Mouse (Mus musculus): ENCODE data around the gene Phlpp1.

Phlpp1 gene

DNA sequence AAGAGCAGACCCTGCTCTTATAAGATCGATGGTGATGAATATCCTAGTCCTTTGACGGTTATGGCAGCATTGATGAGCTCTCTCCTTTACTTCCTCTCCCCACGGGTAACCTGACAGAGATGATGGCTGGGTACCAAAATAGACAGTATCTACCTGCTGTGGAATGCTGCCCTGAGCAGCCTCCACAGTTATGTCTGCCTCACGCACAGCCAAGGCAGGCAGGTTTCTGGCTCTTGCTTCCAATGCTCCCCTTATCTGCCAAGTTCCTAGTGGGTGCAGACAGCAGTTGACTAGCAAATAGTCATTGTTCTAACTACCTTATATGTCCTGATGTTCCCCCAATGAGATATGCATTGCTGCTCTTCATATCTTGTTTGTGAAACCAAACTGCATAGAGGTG lies 215.7 kb downstream of the Phlpp1 start:
- DNase-seq (ENCODE audit: low spot score in 2 of 2) = no peak

DNA sequence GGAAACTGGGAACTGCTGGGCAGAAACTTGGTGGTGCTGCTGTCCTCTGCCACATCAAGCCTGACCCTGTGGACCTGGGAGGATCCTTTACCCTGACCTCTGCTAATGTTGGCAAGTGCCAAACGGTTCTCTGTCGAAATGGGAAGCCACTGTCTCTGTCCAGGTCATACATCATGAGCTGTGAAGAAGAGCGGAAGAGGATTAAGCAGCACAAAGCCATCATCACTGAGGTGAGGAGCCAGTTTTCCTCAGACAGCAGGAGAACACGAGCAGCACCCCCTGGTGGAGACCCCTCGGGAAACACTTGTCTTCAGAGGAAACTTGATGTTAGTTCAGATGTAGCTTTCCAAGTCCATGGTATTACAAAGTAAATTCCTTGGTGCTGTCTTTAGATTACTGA lies 218.1 kb downstream of the Phlpp1 start:
- no peak for DNase-seq (ENCODE audit: low spot score in 2 of 2)

DNA sequence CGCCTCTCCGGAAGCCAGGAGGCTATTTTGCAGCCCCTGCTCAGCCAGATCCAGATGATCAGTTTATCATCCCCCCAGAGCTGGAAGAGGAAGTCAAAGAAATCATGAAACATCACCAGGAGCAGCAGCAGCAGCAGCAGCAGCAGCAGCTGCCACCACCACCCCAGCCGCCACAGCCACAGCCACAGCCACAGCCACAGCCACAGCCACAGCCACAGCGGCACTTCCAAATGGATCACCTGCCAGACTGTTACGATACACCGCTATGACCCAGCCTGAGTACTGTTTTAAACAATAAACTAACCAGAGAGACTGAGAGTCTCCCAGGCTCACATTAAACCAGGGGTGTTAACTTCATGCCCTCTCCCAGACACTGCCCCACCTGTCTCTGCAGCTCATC lies 221.5 kb downstream of the Phlpp1 start:
- no peak for DNase-seq (ENCODE audit: low spot score in 2 of 2)

DNA sequence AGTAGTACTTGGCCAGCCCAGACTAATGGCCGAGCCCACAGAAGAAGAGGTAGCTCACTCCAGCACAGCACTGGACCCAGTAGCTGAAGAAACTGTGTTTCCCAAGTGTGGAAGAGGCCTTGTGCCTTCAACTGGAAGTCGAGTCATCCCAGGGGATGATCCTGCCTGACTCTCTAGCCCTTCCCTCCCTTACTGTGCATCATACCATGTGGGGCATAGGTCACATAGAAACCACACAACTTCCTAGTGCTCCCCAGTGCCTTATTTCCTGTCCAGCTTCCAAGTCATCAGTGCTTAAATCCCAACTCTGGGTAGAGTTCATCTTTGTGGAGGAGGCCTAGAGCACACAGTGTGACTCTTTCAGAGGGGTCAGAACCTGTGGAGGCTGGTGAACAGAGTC lies 223.1 kb downstream of the Phlpp1 start:
- DNase-seq (ENCODE audit: low spot score in 2 of 2) = no peak

DNA sequence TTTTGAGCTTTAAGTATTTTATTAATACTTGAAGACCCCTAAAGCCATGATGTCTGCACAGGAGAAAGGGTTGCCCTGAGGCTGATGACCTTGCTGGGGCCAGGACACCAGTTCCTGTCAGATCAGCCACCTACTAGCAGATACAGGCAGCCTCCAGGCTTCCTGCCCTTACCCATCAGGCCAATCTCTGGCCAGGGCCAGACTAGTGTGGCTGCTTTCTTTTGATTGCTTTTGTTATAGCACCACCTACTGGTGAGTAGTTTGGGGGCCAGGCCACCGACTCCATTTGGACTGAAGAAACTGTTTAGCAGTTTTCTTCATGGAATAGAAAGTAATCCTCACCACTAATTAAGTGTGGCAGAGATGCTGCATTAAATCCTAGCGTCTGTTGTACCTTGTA lies 223.9 kb downstream of the Phlpp1 start:
- peak in 1 of 2 experiments; percentile 47 for DNase-seq (ENCODE audit: low spot score in 2 of 2)

DNA sequence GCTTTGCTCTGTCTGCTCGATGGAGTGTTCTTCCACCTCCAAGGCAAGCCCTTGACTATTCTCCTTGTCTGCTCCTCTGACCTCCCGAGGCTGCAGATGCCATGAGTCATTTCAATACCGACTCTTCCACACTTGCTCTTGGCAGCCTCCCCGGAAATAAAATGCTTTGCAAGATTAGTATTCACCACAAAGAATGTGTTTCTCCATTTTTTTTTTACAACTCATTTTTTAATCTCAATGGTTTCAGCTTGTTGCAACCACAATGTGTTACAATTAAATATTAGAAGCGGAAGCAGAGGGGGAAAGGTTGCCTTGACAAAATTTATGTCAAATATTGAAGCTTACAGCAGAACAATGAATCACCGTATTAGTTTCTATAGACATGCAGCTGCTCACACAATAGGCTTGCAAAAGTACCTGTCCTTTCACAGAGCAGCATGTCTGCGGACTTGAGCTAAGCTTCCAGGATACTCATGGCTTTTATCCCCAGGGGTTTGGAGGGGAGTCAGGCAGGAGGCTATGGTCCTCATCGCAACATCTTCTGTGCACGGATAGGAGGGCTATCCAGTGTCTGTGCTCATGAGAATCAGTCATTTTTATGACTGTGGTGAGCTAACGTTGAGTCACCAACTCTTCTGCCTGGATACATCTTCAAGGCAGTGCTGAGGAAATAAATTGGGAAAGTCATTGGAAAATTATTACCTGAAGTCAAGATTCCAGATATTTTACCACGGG lies 229.5 kb downstream of the Phlpp1 start:
- peak in 1 of 2 experiments; percentile 52 for DNase-seq (ENCODE audit: low spot score in 2 of 2)

DNA sequence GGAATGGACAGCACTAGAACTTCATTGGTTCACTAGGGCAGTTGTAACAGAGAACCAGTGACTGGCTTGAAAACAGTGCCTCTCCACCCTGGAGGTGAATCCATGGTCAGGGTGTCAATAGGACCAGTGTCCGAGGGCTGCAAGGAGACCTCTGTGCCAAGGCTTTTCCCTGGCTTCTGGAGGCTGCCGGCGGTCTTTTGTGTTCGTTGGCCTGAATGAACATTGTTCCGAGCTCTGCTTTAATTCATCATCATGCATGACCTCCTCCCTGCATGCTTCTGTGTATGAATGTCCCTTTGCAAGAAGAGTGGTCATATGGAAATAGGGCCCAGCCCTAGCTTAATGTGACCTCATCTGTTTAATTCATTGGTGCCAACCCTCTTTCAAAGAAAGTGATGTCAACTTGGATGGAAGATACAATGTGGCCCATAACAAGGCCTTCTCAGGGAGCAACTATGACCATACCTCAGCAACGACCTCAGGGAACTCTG lies 231.5 kb downstream of the Phlpp1 start:
- no peak for DNase-seq (ENCODE audit: low spot score in 2 of 2)

DNA sequence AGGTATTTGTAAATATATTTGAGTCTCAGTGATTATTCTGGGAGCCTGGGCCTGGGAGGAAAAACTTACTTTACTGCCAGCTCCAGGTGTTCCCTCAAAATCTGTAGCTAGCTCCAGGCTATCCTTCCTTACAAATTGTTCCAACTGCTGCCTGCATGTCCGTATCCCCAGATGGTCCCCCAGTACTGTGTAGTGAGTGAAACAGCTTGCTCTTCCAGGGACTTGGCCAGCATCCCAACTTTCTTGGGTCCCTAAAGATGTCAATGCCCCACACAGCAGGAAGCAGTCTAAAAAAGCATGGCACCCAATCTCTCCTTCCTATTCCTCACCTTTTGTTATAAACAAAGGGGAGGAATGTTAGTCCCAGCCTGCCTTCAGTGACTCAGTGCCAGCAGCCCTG lies 235.3 kb downstream of the Phlpp1 start:
- DNase-seq (ENCODE audit: low spot score in 2 of 2) = no peak

DNA sequence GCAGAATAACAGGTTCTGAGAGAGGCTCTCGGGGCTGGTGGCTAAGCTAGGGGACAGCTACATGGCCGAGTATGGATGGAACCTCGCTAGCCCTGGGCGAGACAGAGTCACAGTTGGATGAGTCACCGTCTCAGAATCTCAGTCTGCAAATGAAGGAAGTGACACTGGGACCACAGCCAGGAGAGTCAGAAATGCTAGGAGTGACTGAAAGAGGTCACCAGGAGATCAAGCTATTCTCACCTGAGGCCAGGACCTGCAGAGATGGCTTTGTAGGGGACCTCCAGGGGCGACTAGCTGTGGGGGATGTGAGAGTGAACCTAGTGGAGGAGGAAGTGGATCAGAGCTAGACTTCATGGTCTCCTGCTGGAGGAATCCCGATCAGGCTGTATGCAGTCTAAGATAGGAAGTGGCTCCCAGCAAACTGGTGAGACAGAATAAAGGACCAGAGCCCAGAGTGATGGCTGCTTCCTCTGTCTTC lies 236.4 kb downstream of the Phlpp1 start:
- peak in 1 of 2 experiments; percentile 53 for DNase-seq (ENCODE audit: low spot score in 2 of 2)

DNA sequence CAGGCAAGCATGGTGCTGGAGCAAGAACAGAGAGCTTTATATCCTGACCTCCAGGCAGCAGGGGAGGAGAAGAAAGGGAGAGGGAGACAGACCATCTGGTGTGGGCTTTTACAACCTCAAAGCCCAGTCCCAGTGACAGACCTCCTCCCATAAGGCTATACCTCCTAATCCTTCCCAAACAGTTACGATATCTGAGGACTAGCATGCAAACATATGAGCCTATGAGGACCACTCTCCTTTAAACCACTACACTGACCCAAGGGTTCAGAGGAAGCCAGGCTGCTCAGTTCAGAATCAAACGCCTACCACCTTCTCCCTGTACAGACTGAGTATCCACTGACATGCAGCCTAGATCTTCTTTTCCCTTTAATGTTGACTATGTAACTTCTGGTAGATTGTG lies 239.3 kb downstream of the Phlpp1 start:
- DNase-seq (ENCODE audit: low spot score in 2 of 2) = no peak

DNA sequence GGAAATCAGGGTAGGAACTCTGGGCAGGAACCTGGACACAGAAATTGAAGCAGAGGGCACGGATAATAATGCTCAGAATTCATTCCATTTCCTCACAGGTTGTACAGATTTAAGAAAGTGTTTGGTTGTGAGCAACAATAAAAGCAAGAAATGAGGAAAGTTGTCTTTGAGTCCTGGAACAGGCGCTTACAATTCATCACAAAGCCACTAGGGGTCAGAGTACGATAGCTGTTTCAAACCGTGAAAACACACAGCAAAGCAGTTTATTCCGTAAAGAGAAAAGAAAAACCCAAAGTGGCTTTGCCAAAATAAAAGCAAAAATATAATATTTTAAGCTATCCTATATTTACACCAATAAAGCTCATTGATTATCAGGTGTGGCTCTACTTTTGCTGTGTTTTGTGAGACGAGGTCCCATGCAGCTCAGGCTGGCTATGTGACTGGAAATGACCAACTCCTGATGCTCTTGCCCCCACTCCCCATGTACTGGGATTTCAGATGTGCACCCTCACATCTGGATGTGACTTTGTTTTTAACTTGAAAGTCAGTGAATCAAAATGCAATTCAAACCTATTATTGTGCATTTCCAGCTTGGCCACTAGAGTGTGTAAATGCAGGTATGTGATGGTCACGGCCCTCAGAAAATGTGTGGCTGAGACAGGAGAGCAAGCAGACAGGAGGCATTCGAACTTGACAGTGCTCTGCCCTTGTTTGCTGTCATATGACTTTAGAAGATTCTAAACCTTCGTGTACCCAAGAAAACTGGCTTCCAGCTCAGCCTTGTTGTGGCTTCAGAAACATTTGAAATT lies 253.8 kb downstream of the Phlpp1 start:
- no peak for DNase-seq (ENCODE audit: low spot score in 2 of 2)

DNA sequence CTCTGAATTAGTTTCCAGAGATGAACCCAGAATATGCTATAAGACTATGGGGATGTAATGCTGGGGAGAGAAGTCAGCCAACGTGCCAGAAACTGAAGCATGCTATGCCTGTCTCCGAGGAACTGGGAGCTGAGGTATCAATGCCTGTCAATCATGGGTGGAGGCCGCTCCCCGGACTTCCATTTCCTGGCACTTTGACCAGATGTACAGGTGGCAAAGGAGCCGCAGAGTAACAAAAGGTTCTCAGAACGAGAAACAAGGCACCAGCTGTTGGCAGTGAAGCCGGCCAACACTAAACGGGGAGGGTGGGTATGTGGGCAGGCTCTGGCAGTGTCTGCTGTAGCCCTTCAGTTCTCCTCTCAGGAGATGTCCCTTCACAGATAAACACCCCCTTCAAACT lies 256.6 kb downstream of the Phlpp1 start:
- DNase-seq (ENCODE audit: low spot score in 2 of 2) = no peak

DNA sequence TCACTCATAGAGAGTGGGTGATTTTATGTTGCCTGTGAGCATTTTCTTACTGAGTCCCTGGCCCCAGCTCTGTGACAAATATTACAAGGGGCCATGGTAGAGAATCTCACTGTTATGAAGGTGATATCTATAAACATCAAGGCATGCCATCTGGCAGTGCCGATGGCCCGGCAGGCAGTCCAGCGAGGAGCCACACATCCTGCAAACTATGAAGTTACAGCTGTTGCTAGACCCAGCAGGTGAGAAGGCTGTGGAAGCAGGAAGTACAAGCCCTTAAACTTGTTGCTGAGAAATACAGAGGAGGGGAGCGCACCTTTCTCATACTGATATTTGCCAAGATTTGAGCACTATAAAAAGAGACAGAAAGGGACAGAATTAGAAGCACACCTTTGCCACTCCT lies 257.0 kb downstream of the Phlpp1 start:
- DNase-seq (ENCODE audit: low spot score in 2 of 2) = no peak

DNA sequence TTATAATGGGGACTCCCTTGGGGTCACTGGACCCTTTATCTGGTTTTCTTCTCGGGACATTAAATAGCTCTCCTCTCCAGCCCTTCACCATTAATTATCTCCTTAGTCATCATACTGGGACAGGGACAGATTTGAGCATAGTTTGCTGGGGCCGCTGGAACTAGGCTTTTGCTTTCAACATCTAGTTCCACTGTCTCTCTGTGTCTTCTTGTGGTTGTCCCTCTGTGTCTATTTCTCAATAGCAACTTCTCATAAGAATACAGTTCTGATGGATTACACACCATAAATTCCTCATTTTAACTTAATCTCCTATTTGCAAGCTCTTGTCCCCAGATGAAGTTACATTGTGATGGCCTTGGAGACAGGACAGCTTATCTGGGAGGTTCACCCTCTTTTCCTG lies 262.0 kb downstream of the Phlpp1 start:
- DNase-seq (ENCODE audit: low spot score in 2 of 2) = no peak

All from urinary bladder, adult 18-20 months (tissue).